Mouse (Mus musculus): ENCODE measurements around the gene Mob3c.

Mob3c gene

GRCm38 (mm10) chr4:115832040-115832439, 4.1 kb downstream of the Mob3c start:
- DNase-seq (ENCODE audit: low read depth, low spot score): peak; percentile 84

- DNase-seq (ENCODE audit: low read depth, low spot score): no peak
These were observed 7.7 kb downstream of the Mob3c start for GRCm38 (mm10) chr4:115835576-115835975.

- DNase-seq (ENCODE audit: low read depth, low spot score): no peak
These were observed 10.3 kb downstream of the Mob3c start for GRCm38 (mm10) chr4:115838196-115838595.

- DNase-seq (ENCODE audit: low read depth, low spot score): peak; percentile 96
These were observed 11.1 kb downstream of the Mob3c start, which contains the start of gene Mknk1 for GRCm38 (mm10) chr4:115838696-115839641. Gene Mknk1, plus strand, starts transcription at chr4:115839198.

- no peak for DNase-seq (ENCODE audit: low read depth, low spot score)
These were observed 12.1 kb downstream of the Mob3c start for GRCm38 (mm10) chr4:115839956-115840355.

GRCm38 (mm10) chr4:115840842-115841241, 12.9 kb downstream of the Mob3c start:
- DNase-seq (ENCODE audit: low read depth, low spot score): no peak

GRCm38 (mm10) chr4:115846656-115847055, 18.8 kb downstream of the Mob3c start:
- DNase-seq (ENCODE audit: low read depth, low spot score): no peak

- peak; percentile 20 for DNase-seq (ENCODE audit: low read depth, low spot score)
These were observed 19.5 kb downstream of the Mob3c start for GRCm38 (mm10) chr4:115847377-115847776.

GRCm38 (mm10) chr4:115848083-115848482, 20.2 kb downstream of the Mob3c start:
- no peak for DNase-seq (ENCODE audit: low read depth, low spot score)

GRCm38 (mm10) chr4:115848990-115849677, 21.2 kb downstream of the Mob3c start:
- no peak for DNase-seq (ENCODE audit: low read depth, low spot score)

- DNase-seq (ENCODE audit: low read depth, low spot score): no peak
These were observed 22.2 kb downstream of the Mob3c start for GRCm38 (mm10) chr4:115850111-115850510.

GRCm38 (mm10) chr4:115850631-115851030, 22.7 kb downstream of the Mob3c start:
- DNase-seq (ENCODE audit: low read depth, low spot score): no peak

GRCm38 (mm10) chr4:115851569-115851968, 23.7 kb downstream of the Mob3c start:
- no peak for DNase-seq (ENCODE audit: low read depth, low spot score)

GRCm38 (mm10) chr4:115855100-115855499, 27.2 kb downstream of the Mob3c start:
- DNase-seq (ENCODE audit: low read depth, low spot score): no peak

GRCm38 (mm10) chr4:115855609-115856008, 27.7 kb downstream of the Mob3c start:
- DNase-seq (ENCODE audit: low read depth, low spot score): no peak

- DNase-seq (ENCODE audit: low read depth, low spot score): no peak
These were observed 28.4 kb downstream of the Mob3c start for GRCm38 (mm10) chr4:115856282-115856681.

GRCm38 (mm10) chr4:115857293-115857883, 29.5 kb downstream of the Mob3c start:
- no peak for DNase-seq (ENCODE audit: low read depth, low spot score)

- DNase-seq (ENCODE audit: low read depth, low spot score): no peak
These were observed 35.5 kb downstream of the Mob3c start for GRCm38 (mm10) chr4:115863352-115863751.

- DNase-seq (ENCODE audit: low read depth, low spot score): no peak
These were observed 36.0 kb downstream of the Mob3c start for GRCm38 (mm10) chr4:115863880-115864279.

GRCm38 (mm10) chr4:115869512-115870210, 41.8 kb downstream of the Mob3c start:
- no peak for DNase-seq (ENCODE audit: low read depth, low spot score)

GRCm38 (mm10) chr4:115873231-115873630, 45.3 kb downstream of the Mob3c start:
- DNase-seq (ENCODE audit: low read depth, low spot score): peak; percentile 60
